9 mouse cellular contexts compared by ENCODE assay signal in the genomic region with DNA sequence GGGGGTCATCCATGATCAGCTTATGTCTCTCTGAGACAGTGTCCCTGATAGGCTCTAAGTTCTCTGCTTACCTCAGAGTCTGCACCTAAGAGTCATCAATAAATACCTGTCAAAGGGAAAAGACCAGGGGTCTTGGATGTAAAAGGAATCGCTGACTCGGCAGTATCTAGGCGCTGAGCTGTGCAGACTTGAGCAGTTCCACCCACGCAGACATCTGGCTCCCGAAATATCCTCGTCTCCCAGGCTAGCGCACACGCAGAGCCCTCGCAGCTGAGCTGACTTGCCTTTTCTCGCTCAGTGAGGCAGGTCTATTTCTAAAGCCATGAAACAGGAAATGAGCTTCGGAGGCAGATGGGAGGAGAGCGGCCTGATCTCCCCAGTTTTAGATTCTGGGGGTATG.
A peak's percentile ranks its signal among the peaks of the same experiment; 100 is the strongest.
DNase-seq lines count a peak whose midpoint lies in the region; TF ChIP-seq lines count a peak whose summit lies in the region.
"Had no signal": no experiment of that assay in that cellular context is flagged by ENCODE, and none has a peak within 500 bp of the region (broad histone marks: within the 10 kb centered on the region; RNA-seq: fewer than 3 reads in every experiment).

No protein-coding gene starts in this region.

- TF ChIP-seq POLR2A in brain, embryonic 14.5 days (IDR thresholded peaks at IDR 0.05; ENCODE audit: borderline replicate concordance, extremely low read depth, insufficient read depth, insufficient read length, poor library complexity, severe bottlenecking): no peak

- no peak for TF ChIP-seq CTCF in brain, embryonic 14.5 days (IDR thresholded peaks at IDR 0.05; ENCODE audit: borderline replicate concordance, extremely low read depth, insufficient read depth, insufficient read length)

- peak; percentile 31 to 55 for DNase-seq in kidney, postnatal 4 days
- DNase-seq in kidney, postnatal 25 days: no peak
- DNase-seq in brain, embryonic 14.5 days (ENCODE audit: low read depth): peak; percentile 62
- peak; percentile 72 to 82 for DNase-seq in frontal cortex, postnatal 36 days (ENCODE audit: low spot score in 2 of 2)
- peak; percentile 77 for DNase-seq in right cerebral cortex, adult 18-20 months
- DNase-seq in c-Kit-positive CD71-positive TER-119-positive erythroid progenitor cells, embryonic 14.5 days (ENCODE audit: low spot score): no peak
- no peak for DNase-seq in adrenal gland, postnatal 25 days
- DNase-seq: cerebellum, adult 2 months; thymus, adult 2 months had no signal

Comparison
In these comparisons a context has a peak if more than half of its experiments do, and no peak if none do; other contexts are left out.
1. DNase-seq: peak in kidney, postnatal 4 days (2 of 2), brain, embryonic 14.5 days (single experiment), frontal cortex, postnatal 36 days (2 of 2) and right cerebral cortex, adult 18-20 months (single experiment); none in kidney, postnatal 25 days (0 of 2), c-Kit-positive CD71-positive TER-119-positive erythroid progenitor cells, embryonic 14.5 days (single experiment) and adrenal gland, postnatal 25 days (single experiment).